Mouse (Mus musculus) liver, postnatal 0 days (tissue): ENCODE results near the gene Birc5. TPM values are rescaled to one million over a fixed set of nuclear protein-coding genes. Genes with fewer than 3 reads are reported as not detected.

Experiments
- ATAC-seq: fragments of 200-750 bp; cut with Nextera tagmentation; 2 replicates; pipeline ENCODE4 v1.8.0; 2017; ENCODE audit warnings: mild to moderate bottlenecking, moderate library complexity
- DNase-seq: peaks from one replicate; pipeline ENCODE4 v3.0.0-alpha.2; 2016
- H3K27ac ChIP-seq: fragments of 300-500 bp; sonication (generic); 2 replicates; pipeline ENCODE4 v1.5.1; 2014; ENCODE audit warnings: antibody characterized with exemption, moderate library complexity, mild to moderate bottlenecking, low read depth
- H3K27me3 ChIP-seq: fragments of 300-500 bp; sonication (generic); 2 replicates; pipeline ENCODE4 v1.6.1; 2014; ENCODE audit warnings: low read length, control low read depth, mixed read lengths; ENCODE audit not compliant: insufficient read depth
- H3K36me3 ChIP-seq: fragments of 300-500 bp; sonication (generic); replicated peaks from 2 replicates; pipeline ENCODE4 v1.6.1; 2014; ENCODE audit warnings: mild to moderate bottlenecking, control low read depth, low read length, moderate library complexity, mixed read lengths; ENCODE audit not compliant: insufficient read depth
- H3K4me1 ChIP-seq: fragments of 300-500 bp; sonication (generic); 2 replicates; pipeline ENCODE4 v1.6.1; 2014; ENCODE audit warnings: antibody characterized with exemption, mild to moderate bottlenecking, control low read depth; ENCODE audit not compliant: insufficient read depth
- H3K4me2 ChIP-seq: fragments of 300-500 bp; sonication (generic); 2 replicates; pipeline ENCODE4 v1.6.1; 2014; ENCODE audit warnings: low read depth, mild to moderate bottlenecking, low read length, moderate library complexity, mixed read lengths
- H3K4me3 ChIP-seq: fragments of 300-500 bp; sonication (generic); 2 replicates; pipeline ENCODE4 v1.5.1; 2014; ENCODE audit warnings: low read depth, low read length
- H3K9ac ChIP-seq: fragments of 300-500 bp; sonication (generic); replicated peaks from 2 replicates; pipeline ENCODE4 v1.6.1; 2014; ENCODE audit warnings: mild to moderate bottlenecking, moderate library complexity
- H3K9me3 ChIP-seq: fragments of 300-500 bp; sonication (generic); 2 replicates; pipeline ENCODE4 v1.6.1; 2016; ENCODE audit warnings: mild to moderate bottlenecking, control low read depth, low read length, mixed read lengths
- CTCF ChIP-seq: sonication (generic); IDR thresholded peaks from 2 replicates; pipeline ENCODE4 v1.5.1; 2016; ENCODE audit warnings: antibody characterized with exemption, low read depth
- EP300 ChIP-seq: IDR thresholded peaks from 2 replicates; pipeline ENCODE4 v1.6.1; 2016; ENCODE audit warnings: antibody characterized with exemption, low read depth, mild to moderate bottlenecking
- WGBS: fragments of 180-500 bp; shearing (Covaris S2); extraction: QIAGEN DNeasy Blood & Tissue Kit; methylation state at CpG from one replicate; pipeline ENCODE4 v1.1.7; 2014; ENCODE audit not compliant: insufficient replicate concordance; 5-methylcytosine and 5-hydroxymethylcytosine counted together
- polyA plus RNA-seq: library from polyadenylated mRNA; unstranded; fragments of >200 nt; fragmentation: Nextera tagmentation; extraction: Ambion mirVana; gene quantifications from 2 replicates; pipeline ENCODE4 v1.2.1, GENCODE M21; 2015

The Birc5 gene
- polyA plus RNA-seq: 193 and 197 TPM in 2 replicates

GRCm38 (mm10) chr11:117848985-117849671 lies at the start of gene Birc5:
TSS of gene Birc5 (plus strand) at chr11:117849251.
- Histone ChIP-seq H3K9ac (peak within 1 kb of the TSS; percentile 83), H3K4me2 (peak within 1 kb of the TSS; percentile 92), H3K36me3 (peaks cover 31% of the 10 kb centered on the region), H3K4me1 (peaks cover 33% of the 10 kb centered on the region), H3K27ac (peak within 1 kb of the TSS; percentile 92), H3K27me3 (no peaks in the 10 kb centered on the region), H3K9me3 (no peaks in the 10 kb centered on the region), H3K4me3 (peak within 1 kb of the TSS; percentile 65)
- DNase-seq (peak; percentile 99), ATAC-seq (peak; percentile 82)
- TF ChIP-seq EP300: peak; percentile 47; the same call in 1 of the 2 replicates
- TF ChIP-seq CTCF: no peak
- WGBS: 0% methylated on average over 51 of the region's 51 CpGs

- H3K4me3 ChIP-seq: no peak overlapping the region
- WGBS: 85% methylated on average over 7 of the region's 7 CpGs
- ATAC-seq (no peak), DNase-seq (no peak)
- peaks cover 5% of the 10 kb centered on the region; the same call in 1 of the 2 replicates for H3K36me3 ChIP-seq
- H3K27ac ChIP-seq: 0 out of 2 replicates have a peak overlapping the region, but pooled peaks have one; percentile 91
- no peaks in the 10 kb centered on the region for H3K9me3 ChIP-seq
- no peak for TF ChIP-seq CTCF
- TF ChIP-seq EP300: no peak
- no peak overlapping the region for H3K9ac ChIP-seq
- peak overlapping the region; percentile 73 for H3K4me2 ChIP-seq
- peaks cover 30% of the 10 kb centered on the region for H3K4me1 ChIP-seq
- no peaks in the 10 kb centered on the region for H3K27me3 ChIP-seq
These were observed 49.0 kb upstream of the Birc5 start for GRCm38 (mm10) chr11:117800038-117800437.

- Histone ChIP-seq H3K4me3 (0 out of 2 replicates have a peak overlapping the region, but pooled peaks have one; percentile 5), H3K27me3 (no peaks in the 10 kb centered on the region), H3K4me2 (peak overlapping the region; percentile 38; the same call in 1 of the 2 replicates), H3K36me3 (peaks cover 14% of the 10 kb centered on the region), H3K9me3 (no peaks in the 10 kb centered on the region), H3K9ac (no peak overlapping the region), H3K4me1 (peaks cover 20% of the 10 kb centered on the region), H3K27ac (no peak overlapping the region)
- DNase-seq: no peak
- no peak for ATAC-seq
- TF ChIP-seq EP300 (no peak), CTCF (no peak)
- 91% methylated on average over 7 of the region's 7 CpGs for WGBS
These were observed 47.4 kb upstream of the Birc5 start for GRCm38 (mm10) chr11:117801650-117802049.

- H3K9ac ChIP-seq: no peak overlapping the region
- H3K27me3 ChIP-seq: no peaks in the 10 kb centered on the region
- no peak overlapping the region for H3K27ac ChIP-seq
- H3K36me3 ChIP-seq: peaks cover 17% of the 10 kb centered on the region
- peaks cover 5% of the 10 kb centered on the region; the same call in 1 of the 2 replicates for H3K4me1 ChIP-seq
- TF ChIP-seq CTCF (no peak), EP300 (no peak)
- H3K4me2 ChIP-seq: no peak overlapping the region
- H3K4me3 ChIP-seq: no peak overlapping the region
- WGBS: 84% methylated on average over 3 of the region's 3 CpGs
- H3K9me3 ChIP-seq: no peaks in the 10 kb centered on the region
- DNase-seq (no peak), ATAC-seq (no peak)
These were observed 45.8 kb upstream of the Birc5 start for GRCm38 (mm10) chr11:117803166-117803688.

- H3K4me3 ChIP-seq: no peak overlapping the region
- peaks cover 14% of the 10 kb centered on the region for H3K4me1 ChIP-seq
- no peaks in the 10 kb centered on the region for H3K9me3 ChIP-seq
- ATAC-seq: no peak
- H3K4me2 ChIP-seq: no peak overlapping the region
- H3K9ac ChIP-seq: no peak overlapping the region
- H3K27ac ChIP-seq: no peak overlapping the region
- 92% methylated on average over 6 of the region's 6 CpGs for WGBS
- no peaks in the 10 kb centered on the region for H3K27me3 ChIP-seq
- no peak for DNase-seq
- no peak for TF ChIP-seq EP300
- no peak for TF ChIP-seq CTCF
- H3K36me3 ChIP-seq: peaks cover 22% of the 10 kb centered on the region
These were observed 42.3 kb upstream of the Birc5 start for GRCm38 (mm10) chr11:117806781-117807180.
